Mouse (Mus musculus) layer of hippocampus, postnatal 14 days (tissue): ENCODE measurements around the gene Mettl26. TPM values are rescaled to one million over a fixed set of nuclear protein-coding genes. Genes with fewer than 3 reads are reported as not detected.
A peak's percentile ranks its signal among the peaks of the same experiment; 100 is the strongest.
"Not testable (repeated sequence)": the region's sequence is repeated elsewhere in the genome, so short reads cannot be mapped to it uniquely, and the experiment has no call there.

Experiments
- DNase-seq, 2 experiments: peaks; one replicate each; pipeline ENCODE4 v3.0.0; 2021 to 2022; ENCODE audit warnings: low spot score in 2 of 2, mixed read lengths in 1 of 2
- total RNA-seq, 2 experiments: library from RNA; stranded (reverse); gene quantifications; 2 replicates each; pipeline ENCODE4 v1.2.3; 2021

The Mettl26 gene
- total RNA-seq, 2 experiments from 2014 or later: 39.3 to 44.7 TPM

DNA sequence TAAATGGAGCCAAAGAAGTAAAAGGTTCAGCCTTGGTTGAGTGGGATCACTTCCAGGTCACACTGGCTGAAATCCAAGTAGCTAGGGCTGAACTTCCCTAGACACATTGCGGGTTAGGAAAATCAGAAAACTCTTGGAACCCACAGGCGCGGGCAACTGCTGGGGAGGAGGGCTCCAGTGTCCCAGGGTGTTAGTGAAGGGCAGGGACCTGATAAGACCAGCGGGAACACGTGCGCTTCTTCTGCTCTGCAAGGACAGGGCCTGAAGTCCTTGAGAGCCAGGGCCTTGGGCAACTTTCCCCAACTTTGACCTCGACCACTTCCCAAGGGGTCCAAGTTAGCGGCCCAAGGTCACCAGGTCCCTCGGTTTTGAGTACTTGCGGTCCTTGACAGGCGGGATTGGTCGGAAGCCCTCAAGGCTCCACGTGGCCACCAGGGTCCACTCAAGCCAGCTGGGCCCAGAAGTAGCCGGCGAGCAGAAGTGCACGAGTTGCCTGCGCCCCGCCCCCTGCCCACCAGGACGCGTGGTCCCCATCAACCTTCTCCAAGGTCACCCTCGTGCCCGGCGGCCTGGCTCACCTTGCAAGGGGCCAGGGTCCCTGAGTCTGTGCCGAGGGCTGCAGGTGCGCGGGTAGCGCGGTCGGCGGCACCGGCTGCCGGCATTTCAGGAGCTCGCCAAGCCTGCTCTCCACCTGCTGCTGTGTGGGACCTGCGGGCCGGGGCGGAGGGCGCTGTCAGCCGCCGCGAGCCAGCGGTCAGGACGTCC is 6.9 kb upstream of the Mettl26 start:
- DNase-seq: peak in 1 of 2 experiments; percentile 28

GRCm38 (mm10) chr17:25868601-25869191 is 6.2 kb upstream of the Mettl26 start, which contains the start of gene Mcrip2:
Mcrip2 (minus strand) TSS chr17:25868764.
- peak; percentile 78 to 87 for DNase-seq

DNA sequence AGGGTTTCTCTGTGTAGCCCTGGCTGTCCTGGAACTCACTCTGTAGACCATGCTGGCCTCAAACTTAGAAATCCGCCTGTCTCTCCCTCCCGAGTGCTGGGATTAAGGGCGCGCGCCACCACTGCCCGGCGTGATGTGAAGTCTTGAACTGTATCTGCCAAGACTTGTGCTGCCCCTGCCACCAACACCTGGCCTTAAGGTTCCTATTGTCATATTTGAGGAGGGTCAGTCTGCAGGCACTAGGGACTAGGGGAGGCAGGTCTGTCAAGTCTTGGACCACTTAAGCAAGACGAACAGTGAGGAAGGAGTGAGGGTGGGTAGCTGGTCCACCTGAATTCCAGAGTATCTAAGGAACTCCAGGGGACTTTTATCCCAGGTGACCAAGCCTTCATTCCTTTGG is 5.4 kb upstream of the Mettl26 start:
- DNase-seq: no peak

GRCm38 (mm10) chr17:25869954-25870353 is 4.9 kb upstream of the Mettl26 start:
- no peak for DNase-seq

DNA sequence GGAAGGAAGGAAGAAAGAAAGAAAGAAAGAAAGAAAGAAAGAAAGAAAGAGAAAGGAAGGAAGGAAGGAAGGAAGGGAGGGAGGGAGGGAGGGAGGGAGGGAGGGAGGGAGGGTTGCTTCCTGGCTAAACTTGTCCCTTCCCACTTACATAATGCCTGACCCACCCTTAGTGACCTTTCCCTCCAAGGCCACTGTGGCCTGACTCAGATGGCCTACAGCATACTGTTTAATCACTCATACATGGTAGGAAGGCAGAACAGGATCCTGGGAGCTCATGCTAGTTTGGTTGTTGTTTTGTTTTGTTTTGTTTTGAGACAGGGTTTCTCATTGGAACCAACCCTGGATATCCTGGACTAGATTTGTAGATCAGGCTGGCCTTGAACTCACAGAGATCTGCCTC is 3.3 kb upstream of the Mettl26 start:
- DNase-seq: not testable (repeated sequence)

GRCm38 (mm10) chr17:25872676-25873075 is 2.2 kb upstream of the Mettl26 start:
- DNase-seq: no peak

GRCm38 (mm10) chr17:25873405-25874147 is 1.3 kb upstream of the Mettl26 start:
- DNase-seq: no peak

DNA sequence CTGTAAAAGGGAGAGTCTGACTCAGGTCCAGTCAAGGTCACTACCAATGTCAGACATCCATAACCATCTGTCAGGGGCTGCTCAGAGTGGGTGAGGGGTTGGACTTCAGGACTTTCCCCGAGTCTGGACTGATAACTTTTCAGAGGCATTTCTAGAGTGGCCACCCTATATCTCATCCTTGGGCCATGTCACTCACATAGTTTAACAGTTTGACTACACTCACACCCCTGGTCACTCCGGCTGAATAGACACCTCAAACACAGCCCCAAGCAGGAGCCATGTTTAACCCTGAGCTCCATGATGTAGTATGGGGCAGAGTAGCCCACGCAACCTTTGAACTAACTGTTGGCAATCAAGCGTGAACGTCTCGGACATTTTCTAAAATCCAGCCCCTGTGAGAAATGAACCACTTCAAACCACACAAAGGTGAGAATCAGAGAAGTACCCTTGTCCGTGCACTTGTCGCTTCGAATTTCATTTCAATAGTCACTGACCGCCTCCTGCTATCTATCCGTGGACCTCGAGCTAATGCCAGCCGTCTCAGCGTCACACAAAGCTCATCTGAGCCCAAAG is 640 bp upstream of the Mettl26 start:
- no peak for DNase-seq

DNA sequence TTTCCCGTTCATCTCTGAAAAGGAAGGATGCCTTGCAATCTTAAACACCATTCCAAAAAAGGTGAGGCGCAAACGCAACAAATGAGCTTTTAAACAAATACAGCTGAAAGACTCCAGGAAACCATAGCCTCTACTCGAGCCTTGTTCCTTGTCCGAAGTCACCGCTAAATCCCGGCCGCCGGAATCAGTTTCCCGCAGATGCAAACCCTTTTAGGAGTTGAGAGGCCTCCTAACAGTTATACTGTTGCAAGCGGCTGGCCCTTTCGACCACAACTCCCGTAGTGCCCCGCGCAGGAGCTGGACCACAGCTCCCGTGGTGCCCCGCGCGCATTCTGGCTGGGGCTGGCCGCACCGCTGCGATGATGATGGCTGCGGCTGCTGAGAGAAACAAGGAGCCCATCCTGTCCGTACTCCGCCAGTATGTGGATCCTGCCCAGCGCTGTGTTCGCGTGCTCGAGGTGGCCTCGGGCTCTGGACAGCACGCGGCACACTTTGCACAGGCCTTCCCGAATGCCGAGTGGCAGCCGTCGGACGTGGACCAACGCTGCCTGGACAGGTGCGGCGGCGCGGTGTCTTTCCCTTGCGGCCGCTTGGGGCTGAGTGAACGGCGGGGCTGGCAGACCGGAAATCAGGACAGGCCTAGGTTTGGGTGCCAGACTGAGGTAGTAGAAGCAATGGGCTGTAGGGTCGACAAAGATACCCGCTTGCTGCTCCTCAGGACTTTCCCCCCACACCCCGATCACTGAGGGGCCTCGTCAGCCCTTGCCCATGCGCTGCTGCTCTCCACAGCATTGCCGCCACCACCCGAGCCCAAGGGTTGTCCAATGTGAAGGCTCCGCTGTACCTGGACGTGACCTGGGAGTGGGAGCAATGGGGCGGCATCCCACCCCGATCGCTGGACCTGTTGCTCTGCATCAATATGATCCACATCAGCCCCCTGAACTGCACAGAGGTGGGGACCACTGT is 580 bp downstream of the Mettl26 start:
- DNase-seq: peak; percentile 91 to 93

GRCm38 (mm10) chr17:25876347-25876915 is 1.6 kb downstream of the Mettl26 start:
- no peak for DNase-seq

- no peak for DNase-seq
These were observed 2.2 kb downstream of the Mettl26 start for GRCm38 (mm10) chr17:25877025-25877424.

DNA sequence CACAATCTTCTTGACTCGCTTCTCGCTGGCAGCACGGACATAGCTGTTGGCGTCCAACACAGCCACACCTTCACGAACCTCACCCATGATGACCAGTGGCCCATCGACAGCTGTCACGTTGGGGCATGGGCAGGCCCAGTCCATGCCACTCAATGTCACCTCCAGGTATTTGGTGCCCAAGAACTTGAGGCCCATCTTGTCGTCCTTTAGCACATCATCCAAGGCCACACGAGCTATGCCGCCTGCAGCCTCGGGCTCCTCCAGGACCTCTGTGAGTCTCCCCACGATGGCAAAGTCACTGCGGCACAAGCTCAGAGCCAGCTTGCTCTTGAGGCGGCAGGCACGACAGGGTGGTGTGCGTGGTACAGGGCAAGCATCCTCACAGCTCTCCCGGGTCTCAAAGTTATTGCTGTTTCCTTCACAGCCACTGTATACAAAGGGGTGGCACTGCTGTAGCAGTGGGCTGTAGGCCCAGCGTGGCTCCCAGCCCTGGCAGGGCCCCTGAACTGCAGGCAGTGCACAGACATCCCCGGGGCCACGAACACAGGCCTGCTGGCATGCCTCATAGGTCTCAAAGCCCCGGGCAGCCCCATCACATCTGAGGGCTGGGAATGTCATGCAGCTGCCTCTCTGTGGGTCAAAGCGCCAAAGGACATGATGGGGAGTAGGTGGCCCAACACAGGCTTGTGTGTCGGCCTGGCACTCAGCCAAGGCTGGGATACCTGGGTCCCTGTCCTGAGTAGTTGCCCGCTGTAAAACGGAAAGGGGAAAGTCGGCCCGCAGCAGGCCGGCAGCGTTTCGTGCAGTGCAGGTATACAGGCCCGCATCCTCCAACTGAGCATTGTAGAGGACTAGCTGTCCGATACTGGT is 3.1 kb downstream of the Mettl26 start:
- DNase-seq: no peak

DNA sequence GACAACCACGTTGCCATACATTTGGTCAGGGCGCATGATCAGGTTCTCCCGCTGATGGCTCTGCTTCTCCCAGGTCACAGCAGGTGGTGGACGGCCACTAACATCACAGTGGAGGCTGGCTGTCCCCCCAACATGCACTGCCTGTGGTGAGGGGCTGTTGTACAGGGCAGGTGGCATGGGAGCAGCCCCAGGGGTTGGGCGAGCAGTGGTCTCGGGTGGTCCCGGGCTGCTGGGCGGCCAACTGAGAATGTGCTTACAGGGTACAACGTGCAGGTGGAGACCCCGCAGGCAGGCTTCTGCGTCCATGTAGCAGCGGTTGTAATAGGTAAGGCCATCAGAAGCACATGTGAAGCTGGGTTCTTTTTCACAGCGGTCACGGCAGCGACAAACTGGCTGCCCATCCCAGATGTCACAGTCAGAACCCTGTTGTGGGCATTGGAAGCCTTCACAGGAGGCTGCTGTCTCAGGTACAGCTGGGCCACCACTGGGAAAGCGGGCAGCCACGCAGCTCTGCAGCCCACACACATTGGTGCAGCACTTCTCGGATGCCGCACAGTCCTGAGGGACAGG is 3.8 kb downstream of the Mettl26 start:
- no peak for DNase-seq

DNA sequence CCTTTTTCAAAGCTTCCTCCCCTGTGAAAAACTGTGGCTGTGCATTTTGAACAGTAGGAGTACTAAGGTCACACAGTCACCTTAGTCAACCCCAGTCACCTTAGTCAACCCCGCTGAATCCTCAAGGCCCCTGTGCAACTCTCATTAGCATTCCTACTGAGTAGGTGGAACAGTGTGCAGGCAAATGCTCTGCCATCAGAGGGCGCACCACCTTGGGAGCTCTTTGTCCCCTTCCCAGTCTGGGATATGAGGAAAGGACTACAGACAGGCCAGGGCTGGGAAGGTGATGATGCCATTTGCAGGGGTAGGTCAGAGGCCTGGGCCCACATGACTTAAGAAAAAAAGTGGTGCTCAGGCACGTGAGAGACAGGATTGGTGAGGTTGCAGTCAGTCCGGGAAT is 4.4 kb downstream of the Mettl26 start:
- DNase-seq: no peak

DNA sequence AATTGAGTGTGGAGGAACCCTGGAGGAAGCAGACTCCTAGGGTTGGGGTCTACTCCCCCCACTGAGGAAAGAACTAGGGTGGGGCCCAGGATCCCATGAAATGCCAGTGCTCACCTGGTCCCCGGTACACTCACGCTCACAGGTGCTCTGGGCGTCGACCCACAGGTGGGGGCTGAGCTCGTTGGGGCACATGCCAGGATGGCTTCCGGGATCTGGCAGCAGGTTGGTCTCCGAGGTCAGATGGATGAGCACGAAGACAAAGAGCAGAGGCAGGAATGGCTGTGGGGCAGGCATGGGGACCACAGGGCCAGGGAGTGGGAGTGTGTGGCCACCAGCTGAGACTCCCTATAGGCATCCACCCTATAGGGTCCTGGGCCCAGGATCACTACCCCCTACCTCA is 4.9 kb downstream of the Mettl26 start:
- DNase-seq: no peak

- DNase-seq: no peak
These were observed 5.5 kb downstream of the Mettl26 start, which contains the start of gene Wfikkn1 for GRCm38 (mm10) chr17:25880196-25880910. Wfikkn1 (minus strand) TSS chr17:25880858.

DNA sequence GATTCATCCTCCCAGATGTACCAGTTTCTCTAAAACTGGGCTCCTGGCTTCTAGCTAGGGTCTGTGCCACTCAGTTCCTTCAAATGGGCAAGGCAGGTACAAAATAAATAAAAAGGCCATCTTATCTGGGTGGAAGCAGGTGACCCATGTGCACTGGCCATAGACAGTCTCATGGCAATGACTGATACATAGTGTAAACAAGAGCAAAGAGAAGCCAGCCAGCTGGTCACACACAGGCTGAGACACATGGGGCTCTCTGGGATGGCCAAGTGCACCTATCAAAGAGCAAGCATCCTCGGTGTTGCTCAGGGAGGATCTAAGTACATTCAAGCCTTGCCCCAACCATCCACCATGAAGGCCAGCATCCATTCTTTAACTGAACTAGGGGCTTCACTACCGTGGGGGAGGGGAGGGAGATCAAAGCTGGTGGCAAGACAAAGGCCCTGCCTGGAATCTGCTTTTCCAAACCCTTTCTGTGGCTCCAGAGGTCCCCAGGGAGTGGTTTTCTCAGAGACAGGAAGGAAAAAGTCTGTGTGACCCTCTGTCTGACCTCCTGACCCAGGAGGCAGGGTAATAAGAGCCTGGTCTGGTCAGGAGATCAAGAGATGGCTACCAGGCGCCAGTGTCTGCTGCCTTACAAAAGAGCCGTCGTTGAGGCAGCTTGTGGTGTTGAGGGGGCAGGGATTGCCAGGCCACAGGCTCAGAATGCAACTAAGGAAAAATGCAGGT is 6.2 kb downstream of the Mettl26 start:
- no peak for DNase-seq
